Mouse (Mus musculus): ENCODE results near the gene Olfr658. TPM values are rescaled to one million over a fixed set of nuclear protein-coding genes. Genes with fewer than 3 reads are reported as not detected.
A peak's percentile ranks its signal among the peaks of the same experiment; 100 is the strongest.

Olfr658 gene
- polyA plus RNA-seq (2016; fragmentation: Nextera tagmentation; extraction: Ambion mirVana): 0.05 TPM in 1 of 2 replicates, not detected in the other

- Histone ChIP-seq H3K27ac (ENCODE audit: poor library complexity, severe bottlenecking) (no peak within 1 kb of the TSS), H3K4me3 (peak within 1 kb of the TSS; percentile 16), H3K9ac (no peak within 1 kb of the TSS), H3K4me1 (replicated peaks) (no peaks in the 10 kb centered on the region), H3K4me2 (peak within 1 kb of the TSS; percentile 56), H3K36me3 (no peaks in the 10 kb centered on the region), H3K27me3 (replicated peaks) (no peaks in the 10 kb centered on the region), H3K9me3 (replicated peaks) (no peaks in the 10 kb centered on the region)
- ATAC-seq (ENCODE audit: insufficient number of reproducible peaks, low FRiP score): peak; percentile 63; the same call in 1 of the 2 replicates
- WGBS: 16% methylated on average over 21 of the region's 22 CpGs
Measured at GRCm38 (mm10) chr7:104646841-104647482, at the start of gene Olfr658. TSS of gene Olfr658 (minus strand) at chr7:104647305.

DNA sequence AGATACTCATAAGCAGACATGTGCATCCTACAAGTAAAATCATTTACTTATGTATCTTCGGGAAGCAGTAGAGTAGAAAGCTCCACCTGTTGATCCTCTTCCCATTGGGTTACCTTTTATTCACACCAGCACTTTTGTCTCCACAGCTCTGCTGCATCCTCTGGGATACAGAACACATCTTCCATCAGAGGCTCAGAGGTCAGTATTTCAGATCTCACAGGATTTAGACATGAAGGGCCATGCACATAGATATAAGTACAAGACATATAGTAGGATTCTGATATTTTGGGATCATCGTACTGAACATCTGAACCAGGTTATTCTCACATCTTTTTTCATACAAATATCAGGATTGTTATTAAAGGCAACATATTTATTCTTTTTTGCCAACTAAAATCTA is 39.1 kb upstream of the Olfr658 start, which contains the start of gene Olfr661:
Gene Olfr661 (plus strand): TSS at position 301 of the 400 bp plus-strand sequence.
- Histone ChIP-seq H3K9ac (no peak within 1 kb of the TSS), H3K4me2 (no peak within 1 kb of the TSS), H3K27me3 (replicated peaks) (no peaks in the 10 kb centered on the region), H3K4me1 (replicated peaks) (no peaks in the 10 kb centered on the region), H3K36me3 (no peaks in the 10 kb centered on the region), H3K4me3 (no peak within 1 kb of the TSS), H3K27ac (ENCODE audit: poor library complexity, severe bottlenecking) (no peak within 1 kb of the TSS), H3K9me3 (replicated peaks) (no peaks in the 10 kb centered on the region)
- no peak for ATAC-seq (ENCODE audit: insufficient number of reproducible peaks, low FRiP score)
- WGBS: 80% methylated on average over 2 of the region's 2 CpGs

GRCm38 (mm10) chr7:104666453-104666852 is 19.3 kb upstream of the Olfr658 start, which contains the start of gene Olfr659:
TSS of gene Olfr659 (plus strand) at chr7:104666753.
- 77% methylated on average over 3 of the region's 3 CpGs for WGBS
- Histone ChIP-seq H3K36me3 (no peaks in the 10 kb centered on the region), H3K4me3 (no peak within 1 kb of the TSS), H3K27me3 (replicated peaks) (no peaks in the 10 kb centered on the region), H3K4me1 (replicated peaks) (no peaks in the 10 kb centered on the region), H3K9ac (no peak within 1 kb of the TSS), H3K9me3 (replicated peaks) (no peaks in the 10 kb centered on the region), H3K4me2 (no peak within 1 kb of the TSS), H3K27ac (ENCODE audit: poor library complexity, severe bottlenecking) (no peak within 1 kb of the TSS)
- no peak for ATAC-seq (ENCODE audit: insufficient number of reproducible peaks, low FRiP score)

DNA sequence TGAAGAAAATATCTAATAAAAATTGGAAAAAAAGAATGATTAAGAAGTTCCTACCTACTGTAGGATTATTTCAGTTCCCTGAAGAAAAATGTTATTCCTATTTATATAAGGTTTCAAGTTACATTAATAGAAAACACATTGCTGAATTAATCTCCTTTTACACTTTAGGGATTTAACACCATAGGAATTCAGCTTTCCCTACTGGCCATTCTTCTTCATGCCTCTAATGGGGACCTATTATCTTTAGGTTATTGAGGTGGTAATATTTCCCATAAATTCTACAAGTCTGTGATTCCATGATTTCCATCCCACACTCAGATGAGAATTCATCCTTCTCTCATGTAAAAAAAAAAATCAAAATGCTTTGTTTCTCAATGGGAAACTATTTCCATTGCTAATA is 22.6 kb downstream of the Olfr658 start, which contains the start of gene Olfr657:
Gene Olfr657 (plus strand): TSS at position 301 of the 400 bp plus-strand sequence.
- Histone ChIP-seq H3K27me3 (replicated peaks) (no peaks in the 10 kb centered on the region), H3K27ac (ENCODE audit: poor library complexity, severe bottlenecking) (no peak within 1 kb of the TSS), H3K36me3 (no peaks in the 10 kb centered on the region), H3K4me3 (no peak within 1 kb of the TSS), H3K4me2 (no peak within 1 kb of the TSS), H3K9ac (no peak within 1 kb of the TSS), H3K9me3 (replicated peaks) (no peaks in the 10 kb centered on the region), H3K4me1 (replicated peaks) (no peaks in the 10 kb centered on the region)
- no peak for ATAC-seq (ENCODE audit: insufficient number of reproducible peaks, low FRiP score)

- WGBS: 73% methylated on average over 4 of the region's 4 CpGs
- H3K27ac ChIP-seq (ENCODE audit: poor library complexity, severe bottlenecking): no peak within 1 kb of the TSS
- no peaks in the 10 kb centered on the region for H3K27me3 ChIP-seq (replicated peaks)
- 0 out of 2 replicates have a peak, but pooled peaks cover 5% of the 10 kb centered on the region for H3K9me3 ChIP-seq (replicated peaks)
- H3K4me3 ChIP-seq: no peak within 1 kb of the TSS
- no peaks in the 10 kb centered on the region for H3K36me3 ChIP-seq
- no peak within 1 kb of the TSS for H3K9ac ChIP-seq
- H3K4me1 ChIP-seq (replicated peaks): no peaks in the 10 kb centered on the region
- ATAC-seq (ENCODE audit: insufficient number of reproducible peaks, low FRiP score): no peak
- H3K4me2 ChIP-seq: no peak within 1 kb of the TSS
Measured at GRCm38 (mm10) chr7:104613655-104614054, 33.5 kb downstream of the Olfr658 start, which contains the start of gene Olfr656. TSS of gene Olfr656 (plus strand) at chr7:104613955.

DNA sequence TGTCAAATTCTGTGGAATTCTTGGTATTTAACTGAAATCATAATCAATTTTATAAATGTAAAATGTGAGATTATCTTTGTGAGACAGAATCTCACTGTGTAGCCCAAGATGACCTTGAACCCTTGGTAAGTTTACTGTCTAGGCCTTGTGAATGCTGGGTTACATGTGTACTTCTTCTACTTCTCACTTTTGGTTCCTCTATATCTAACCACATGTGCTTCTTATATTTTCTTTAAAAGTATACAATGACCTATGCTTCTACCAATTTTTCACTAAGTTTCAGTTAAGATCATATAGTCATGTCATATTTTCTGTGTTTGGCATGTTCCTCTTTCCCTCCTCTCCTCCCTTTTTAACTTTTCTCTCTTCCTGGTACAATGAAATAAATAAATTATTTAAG is 42.4 kb downstream of the Olfr658 start:
- no peak for ATAC-seq (ENCODE audit: insufficient number of reproducible peaks, low FRiP score)

DNA sequence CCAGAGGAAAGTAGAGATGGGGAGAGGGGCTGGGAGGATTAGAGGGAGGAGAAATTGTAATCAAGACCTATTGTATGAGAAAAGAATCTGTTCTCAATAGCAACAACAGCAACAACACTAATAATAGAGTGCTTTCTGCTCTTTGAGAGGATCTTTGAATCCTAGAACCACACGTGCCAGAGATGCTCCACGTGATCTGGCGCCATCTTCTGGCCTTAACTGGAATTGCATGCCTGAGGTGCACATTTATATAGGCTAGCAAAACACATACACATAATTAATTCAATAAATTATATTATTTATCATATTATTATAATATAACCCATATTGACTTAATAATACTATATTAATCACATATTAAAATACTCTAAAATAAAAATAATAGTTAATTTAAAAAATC is 43.9 kb downstream of the Olfr658 start:
- H3K27ac ChIP-seq (ENCODE audit: poor library complexity, severe bottlenecking): no peak overlapping the region
- H3K4me1 ChIP-seq (replicated peaks): no peaks in the 10 kb centered on the region
- H3K27me3 ChIP-seq (replicated peaks): no peaks in the 10 kb centered on the region
- no peaks in the 10 kb centered on the region for H3K36me3 ChIP-seq
- H3K4me3 ChIP-seq: no peak overlapping the region
- H3K9me3 ChIP-seq (replicated peaks): no peaks in the 10 kb centered on the region
- H3K4me2 ChIP-seq: no peak overlapping the region
- ATAC-seq (ENCODE audit: insufficient number of reproducible peaks, low FRiP score): no peak
- H3K9ac ChIP-seq: no peak overlapping the region
- WGBS: 1% methylated on average over 3 of the region's 3 CpGs

More for the DNA sequence above, 42.4 kb downstream of the Olfr658 start:
- no peak overlapping the region for H3K27ac ChIP-seq (ENCODE audit: poor library complexity, severe bottlenecking)
- no peaks in the 10 kb centered on the region for H3K9me3 ChIP-seq (replicated peaks)
- H3K36me3 ChIP-seq: no peaks in the 10 kb centered on the region
- no peak overlapping the region for H3K4me2 ChIP-seq
- H3K4me3 ChIP-seq: no peak overlapping the region
- no peaks in the 10 kb centered on the region for H3K4me1 ChIP-seq (replicated peaks)
- H3K9ac ChIP-seq: no peak overlapping the region
- H3K27me3 ChIP-seq (replicated peaks): no peaks in the 10 kb centered on the region

GRCm38 (mm10) chr7:104601679-104602078 is 45.4 kb downstream of the Olfr658 start, which contains the start of gene Olfr655:
TSS of gene Olfr655 (minus strand) at chr7:104601779.
- Histone ChIP-seq H3K36me3 (no peaks in the 10 kb centered on the region), H3K9ac (no peak within 1 kb of the TSS), H3K27me3 (replicated peaks) (no peaks in the 10 kb centered on the region), H3K9me3 (replicated peaks) (no peaks in the 10 kb centered on the region), H3K4me3 (no peak within 1 kb of the TSS), H3K27ac (ENCODE audit: poor library complexity, severe bottlenecking) (no peak within 1 kb of the TSS), H3K4me1 (replicated peaks) (no peaks in the 10 kb centered on the region), H3K4me2 (no peak within 1 kb of the TSS)
- WGBS: 78% methylated on average over 2 of the region's 2 CpGs
- no peak for ATAC-seq (ENCODE audit: insufficient number of reproducible peaks, low FRiP score)

Other genes with a start within 250 kb of the Olfr658 start
- not detected in 2 replicates for gene Trim30c, start 246.5 kb downstream of the Olfr658 start, polyA plus RNA-seq (2016; fragmentation: Nextera tagmentation; extraction: Ambion mirVana)
- 0.49 and 0.76 TPM in 2 replicates for gene Trim30a, start 182.1 kb downstream of the Olfr658 start, polyA plus RNA-seq (2016; fragmentation: Nextera tagmentation; extraction: Ambion mirVana)
- gene Trim30d, start 139.5 kb downstream of the Olfr658 start, polyA plus RNA-seq (2016; fragmentation: Nextera tagmentation; extraction: Ambion mirVana): 0.23 and 0.31 TPM in 2 replicates
- not detected in 2 replicates for gene Olfr651, start 97.2 kb downstream of the Olfr658 start, polyA plus RNA-seq (2016; fragmentation: Nextera tagmentation; extraction: Ambion mirVana)
- not detected in 2 replicates for gene Olfr652, start 86.4 kb downstream of the Olfr658 start, polyA plus RNA-seq (2016; fragmentation: Nextera tagmentation; extraction: Ambion mirVana)
- gene Olfr653, start 70.0 kb downstream of the Olfr658 start, polyA plus RNA-seq (2016; fragmentation: Nextera tagmentation; extraction: Ambion mirVana): not detected in 2 replicates
- not detected in 2 replicates for gene Olfr654, start 60.3 kb downstream of the Olfr658 start, polyA plus RNA-seq (2016; fragmentation: Nextera tagmentation; extraction: Ambion mirVana)
- not detected in 2 replicates for gene Olfr655, start 45.5 kb downstream of the Olfr658 start, polyA plus RNA-seq (2016; fragmentation: Nextera tagmentation; extraction: Ambion mirVana)
- gene Olfr656, start 33.4 kb downstream of the Olfr658 start, polyA plus RNA-seq (2016; fragmentation: Nextera tagmentation; extraction: Ambion mirVana): not detected in 2 replicates
- gene Olfr657, start 22.5 kb downstream of the Olfr658 start, polyA plus RNA-seq (2016; fragmentation: Nextera tagmentation; extraction: Ambion mirVana): not detected in 2 replicates
- not detected in 2 replicates for gene Olfr659, start 19.4 kb upstream of the Olfr658 start, polyA plus RNA-seq (2016; fragmentation: Nextera tagmentation; extraction: Ambion mirVana)
- gene Olfr661, start 39.2 kb upstream of the Olfr658 start, polyA plus RNA-seq (2016; fragmentation: Nextera tagmentation; extraction: Ambion mirVana): not detected in 2 replicates
- gene Usp17le, start 130.2 kb upstream of the Olfr658 start, polyA plus RNA-seq (2016; fragmentation: Nextera tagmentation; extraction: Ambion mirVana): not detected in 2 replicates
- gene Usp17lb, start 195.3 kb upstream of the Olfr658 start, polyA plus RNA-seq (2016; fragmentation: Nextera tagmentation; extraction: Ambion mirVana): not detected in 2 replicates
- not detected in 2 replicates for gene Usp17la, start 209.7 kb upstream of the Olfr658 start, polyA plus RNA-seq (2016; fragmentation: Nextera tagmentation; extraction: Ambion mirVana)
- gene Olfr665, start 230.7 kb upstream of the Olfr658 start, polyA plus RNA-seq (2016; fragmentation: Nextera tagmentation; extraction: Ambion mirVana): not detected in 2 replicates
- gene Olfr666, start 248.6 kb upstream of the Olfr658 start, polyA plus RNA-seq (2016; fragmentation: Nextera tagmentation; extraction: Ambion mirVana): not detected in 2 replicates

All from heart, embryonic 12.5 days (tissue).